Mouse (Mus musculus) heart, embryonic 11.5 days (tissue): Measurements from ENCODE around the gene 1700020D05Rik. TPM values are rescaled to one million over a fixed set of nuclear protein-coding genes. Genes with fewer than 3 reads are reported as not detected.
A peak's percentile ranks its signal among the peaks of the same experiment; 100 is the strongest.

Experiments used
- ATAC-seq: fragments of 200-750 bp; cut with Nextera tagmentation; replicated peaks from 2 replicates; pipeline ENCODE4 v1.8.0; 2017; ENCODE audit warnings: moderate library complexity; ENCODE audit not compliant: insufficient number of reproducible peaks, low FRiP score, low TSS enrichment
- H3K27ac ChIP-seq: fragments of 300-500 bp; sonication (generic); 2 replicates; pipeline ENCODE4 v1.5.1; 2014; ENCODE audit warnings: mild to moderate bottlenecking, low read depth, low read length
- H3K27me3 ChIP-seq: fragments of 300-500 bp; sonication (generic); 2 replicates; pipeline ENCODE4 v1.6.1; 2014; ENCODE audit warnings: mild to moderate bottlenecking, low read length, mixed read lengths; ENCODE audit not compliant: control insufficient read depth, insufficient read depth
- H3K36me3 ChIP-seq: fragments of 300-500 bp; sonication (generic); 2 replicates; pipeline ENCODE4 v1.6.1; 2014; ENCODE audit warnings: mild to moderate bottlenecking, low read length, moderate library complexity, mixed read lengths; ENCODE audit not compliant: control insufficient read depth, insufficient read depth
- H3K4me1 ChIP-seq: fragments of 300-500 bp; sonication (generic); 2 replicates; pipeline ENCODE4 v1.6.1; 2014; ENCODE audit warnings: low read length; ENCODE audit not compliant: control insufficient read depth, insufficient read depth
- H3K4me2 ChIP-seq: fragments of 300-500 bp; sonication (generic); 2 replicates; pipeline ENCODE4 v1.6.1; 2014; ENCODE audit warnings: mild to moderate bottlenecking, moderate library complexity
- H3K4me3 ChIP-seq: fragments of 300-500 bp; sonication (generic); 2 replicates; pipeline ENCODE4 v1.5.1; 2014; ENCODE audit warnings: low read depth, low read length
- H3K9ac ChIP-seq: fragments of 300-500 bp; sonication (generic); 2 replicates; pipeline ENCODE4 v1.6.1; 2014; ENCODE audit warnings: mild to moderate bottlenecking, low read depth, low read length, moderate library complexity
- H3K9me3 ChIP-seq: fragments of 300-500 bp; sonication (generic); replicated peaks from 2 replicates; pipeline ENCODE4 v1.6.1; 2016; ENCODE audit warnings: low read length; ENCODE audit not compliant: control insufficient read depth
- WGBS: fragments of 180-500 bp; shearing (Covaris S2); extraction: QIAGEN DNeasy Blood & Tissue Kit; methylation state at CpG from one replicate; pipeline ENCODE4 v1.1.7; 2014; ENCODE audit not compliant: insufficient replicate concordance; 5-methylcytosine and 5-hydroxymethylcytosine counted together
- polyA plus RNA-seq: library from polyadenylated mRNA; unstranded; fragments of >200 nt; fragmentation: Nextera tagmentation; extraction: Ambion mirVana; gene quantifications from 2 replicates; pipeline ENCODE4 v1.2.1, GENCODE M21; 2014

1700020D05Rik gene
- polyA plus RNA-seq, 1 experiment from 2014 or later = not detected

DNA sequence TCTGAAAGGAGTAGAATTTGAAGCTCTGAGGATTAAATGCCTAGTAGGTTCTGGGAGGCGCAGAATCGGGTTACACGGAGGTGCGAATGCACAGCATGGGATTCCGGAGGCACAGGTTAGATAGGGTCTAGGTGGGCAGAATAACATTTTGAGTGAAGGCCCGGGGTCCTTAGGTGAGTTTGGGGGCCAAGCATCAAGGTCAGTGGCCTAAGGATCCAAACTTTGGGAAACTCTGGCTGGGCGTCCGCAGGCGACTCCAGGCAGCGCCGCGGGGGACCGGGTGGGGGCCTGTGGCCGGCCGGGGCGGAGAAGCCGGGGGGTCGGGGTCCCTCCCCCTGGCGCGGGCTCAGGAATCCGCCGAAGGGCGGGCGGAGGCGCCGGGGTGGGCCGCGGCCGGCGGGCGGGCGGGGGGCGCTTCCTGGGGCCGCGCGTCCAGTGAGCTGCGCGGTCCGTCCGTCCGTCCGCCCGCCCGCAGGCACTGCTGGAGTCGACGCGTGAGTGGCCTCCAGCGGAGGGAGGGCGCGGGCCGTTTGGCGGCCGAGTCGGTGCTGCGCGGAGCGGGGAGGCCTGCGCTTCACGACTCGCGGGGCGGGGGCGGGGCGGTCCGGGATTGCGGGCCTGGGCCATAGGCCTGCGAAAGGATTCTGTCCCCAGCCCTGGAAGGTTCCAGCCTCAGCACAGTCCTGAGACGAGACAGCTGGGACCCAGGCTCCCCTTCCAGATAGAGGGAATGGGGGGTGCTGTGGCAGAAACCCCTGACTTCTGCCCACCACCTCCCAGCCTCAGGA, 29.1 kb downstream of the 1700020D05Rik start:
- no peaks in the 10 kb centered on the region for H3K9me3 ChIP-seq
- H3K4me3 ChIP-seq = peak overlapping the region; percentile 68
- H3K36me3 ChIP-seq = peaks cover 11% of the 10 kb centered on the region
- H3K27me3 ChIP-seq = no peaks in the 10 kb centered on the region
- H3K4me2 ChIP-seq = peak overlapping the region; percentile 74
- peaks cover 16% of the 10 kb centered on the region for H3K4me1 ChIP-seq
- under 1% methylated on average over 44 of the region's 68 CpGs for WGBS
- peak overlapping the region; percentile 86 for H3K27ac ChIP-seq
- H3K9ac ChIP-seq = peak overlapping the region; percentile 82
- peak; percentile 54 for ATAC-seq

DNA sequence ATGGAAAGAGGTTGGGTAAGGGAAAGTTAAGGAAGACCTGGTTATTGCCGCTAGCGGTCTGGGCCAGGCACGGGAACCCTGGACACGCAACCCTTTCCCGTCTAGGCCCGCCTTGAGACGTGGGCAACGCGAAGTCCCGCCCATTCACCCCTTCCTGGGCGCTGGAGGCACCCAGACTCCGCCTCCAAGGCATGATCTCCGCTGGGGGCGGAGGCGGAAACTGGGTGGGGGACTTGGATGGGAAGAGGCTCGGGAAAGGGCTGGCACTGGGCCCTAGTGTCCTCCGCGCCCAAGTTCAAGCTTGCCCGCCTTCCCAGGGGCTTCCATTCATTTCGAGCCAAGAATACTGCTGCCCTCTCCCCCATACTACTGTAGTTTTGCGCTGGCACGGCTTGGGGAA, 29.9 kb downstream of the 1700020D05Rik start, which contains the start of gene Efemp2:
Gene Efemp2, plus strand, starts transcription at position 235 of the 400 bp plus-strand sequence.
- Histone ChIP-seq H3K9me3 (no peaks in the 10 kb centered on the region), H3K27ac (peak within 1 kb of the TSS; percentile 86), H3K36me3 (peaks cover 7% of the 10 kb centered on the region), H3K4me2 (peak within 1 kb of the TSS; percentile 74), H3K4me3 (peak within 1 kb of the TSS; percentile 68), H3K4me1 (peaks cover 19% of the 10 kb centered on the region), H3K9ac (peak within 1 kb of the TSS; percentile 82), H3K27me3 (no peaks in the 10 kb centered on the region)
- peak; percentile 37; the same call in 1 of the 2 replicates for ATAC-seq
- under 1% methylated on average over 22 of the region's 22 CpGs for WGBS

DNA sequence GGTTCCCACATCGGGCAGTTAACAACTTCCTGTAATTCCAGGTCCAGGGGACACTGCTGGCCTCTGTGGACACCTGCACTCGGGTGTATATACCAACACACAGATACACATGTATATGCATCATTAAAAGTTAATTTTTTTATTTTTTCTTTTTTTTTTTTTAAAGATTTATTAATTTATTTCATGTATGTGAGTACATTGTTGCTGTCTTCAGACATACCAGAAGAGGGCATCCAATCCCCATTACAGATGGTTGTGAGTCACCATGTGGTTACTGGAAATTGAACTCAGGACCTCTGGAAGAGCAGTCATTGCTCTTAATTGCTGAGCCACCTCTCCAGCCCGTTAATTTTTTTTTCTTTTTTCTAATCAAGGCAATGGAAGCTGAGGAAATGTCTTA, 30.7 kb downstream of the 1700020D05Rik start:
- no peaks in the 10 kb centered on the region for H3K27me3 ChIP-seq
- H3K4me1 ChIP-seq = peaks cover 24% of the 10 kb centered on the region
- no peak for ATAC-seq
- no peak overlapping the region for H3K4me2 ChIP-seq
- H3K9ac ChIP-seq = no peak overlapping the region
- H3K4me3 ChIP-seq = no peak overlapping the region
- H3K27ac ChIP-seq = no peak overlapping the region
- H3K36me3 ChIP-seq = peaks cover 6% of the 10 kb centered on the region; the same call in 1 of the 2 replicates
- 72% methylated on average over 3 of the region's 3 CpGs for WGBS
- no peaks in the 10 kb centered on the region for H3K9me3 ChIP-seq

DNA sequence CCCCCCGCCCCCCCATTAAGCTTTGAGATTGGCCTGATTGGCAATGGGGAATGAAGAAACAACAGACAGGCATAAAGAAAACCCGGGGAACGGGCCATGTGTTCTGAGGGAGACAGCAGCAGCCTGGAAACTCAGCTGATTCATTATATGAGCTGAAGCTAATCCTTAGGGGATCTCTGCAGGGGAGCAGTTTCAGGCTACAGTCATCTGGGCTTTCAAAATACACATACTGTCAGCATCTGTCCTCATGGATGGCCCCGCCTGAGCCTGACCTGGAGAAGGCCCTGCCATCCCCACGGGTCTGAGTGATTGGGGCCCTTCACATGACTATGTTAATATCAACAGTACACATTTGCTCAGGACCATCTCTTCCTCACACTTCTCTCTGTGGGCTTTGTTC, 31.7 kb downstream of the 1700020D05Rik start:
- Histone ChIP-seq H3K9ac (no peak overlapping the region), H3K27ac (no peak overlapping the region), H3K4me1 (peaks cover 24% of the 10 kb centered on the region), H3K27me3 (no peaks in the 10 kb centered on the region), H3K4me3 (no peak overlapping the region), H3K4me2 (no peak overlapping the region), H3K36me3 (peaks cover 5% of the 10 kb centered on the region; the same call in 1 of the 2 replicates), H3K9me3 (no peaks in the 10 kb centered on the region)
- WGBS = 47% methylated on average over 5 of the region's 5 CpGs
- no peak for ATAC-seq

DNA sequence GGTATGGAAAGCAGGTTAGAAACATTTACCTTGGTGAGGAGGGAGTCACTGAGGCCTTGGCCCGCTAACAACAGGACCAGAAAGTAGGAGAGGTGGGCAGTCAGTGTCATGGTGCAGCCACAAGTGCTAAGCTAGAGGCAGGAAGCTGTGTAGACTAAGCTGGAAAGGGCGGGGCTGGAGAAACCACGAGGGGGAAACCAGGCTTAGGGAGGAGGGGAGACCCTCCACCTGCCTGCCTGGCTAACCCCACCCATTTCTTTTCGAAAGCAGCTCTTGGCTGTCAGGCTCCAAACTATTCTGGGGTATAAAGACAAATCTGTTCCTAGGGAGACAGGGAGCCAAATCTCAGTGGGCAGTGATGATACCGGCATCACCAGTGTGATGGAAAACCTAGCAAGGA, 35.2 kb downstream of the 1700020D05Rik start, which contains the start of gene Ctsw:
Gene Ctsw, minus strand, starts transcription at position 134 of the 400 bp plus-strand sequence.
- Histone ChIP-seq H3K27ac (no peak within 1 kb of the TSS), H3K4me3 (no peak within 1 kb of the TSS), H3K4me2 (no peak within 1 kb of the TSS), H3K27me3 (no peaks in the 10 kb centered on the region), H3K9me3 (no peaks in the 10 kb centered on the region), H3K9ac (no peak within 1 kb of the TSS), H3K4me1 (peaks cover 18% of the 10 kb centered on the region), H3K36me3 (peaks cover 18% of the 10 kb centered on the region)
- ATAC-seq = no peak
- WGBS = 53% methylated on average over 5 of the region's 5 CpGs

DNA sequence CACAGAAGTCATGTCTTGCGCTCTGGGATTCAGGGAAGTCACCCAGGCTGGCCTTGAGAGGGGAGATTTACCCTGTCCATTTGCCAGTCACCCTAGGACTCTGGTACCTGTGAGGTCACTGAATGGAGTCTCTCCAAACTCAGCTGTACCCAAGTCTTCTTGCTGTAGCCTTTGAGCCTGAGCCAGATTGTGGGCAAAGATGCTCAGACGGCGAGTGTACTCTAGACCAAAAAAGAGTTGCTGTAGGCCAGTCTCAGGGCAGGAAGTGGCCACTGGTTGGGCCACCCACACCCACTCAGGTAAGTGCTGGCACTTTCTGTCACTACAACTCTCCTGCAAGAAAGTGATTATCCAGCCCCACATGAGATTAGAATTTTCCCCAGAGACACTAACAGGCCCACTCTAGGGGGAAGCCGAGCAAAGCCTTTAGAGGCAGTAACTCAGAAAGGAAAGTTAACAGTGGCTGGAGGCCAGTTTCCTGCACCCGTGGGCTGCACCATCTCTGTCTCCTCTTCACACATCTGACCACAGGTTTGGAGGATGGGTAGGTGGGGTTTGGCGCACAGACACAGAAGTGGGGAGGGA, 36.6 kb downstream of the 1700020D05Rik start:
- 89% methylated on average over 6 of the region's 6 CpGs for WGBS
- no peak overlapping the region for H3K9ac ChIP-seq
- peaks cover 18% of the 10 kb centered on the region for H3K4me1 ChIP-seq
- no peak overlapping the region for H3K4me3 ChIP-seq
- H3K27ac ChIP-seq = no peak overlapping the region
- H3K9me3 ChIP-seq = no peaks in the 10 kb centered on the region
- ATAC-seq = no peak
- no peaks in the 10 kb centered on the region for H3K27me3 ChIP-seq
- H3K36me3 ChIP-seq = peaks cover 18% of the 10 kb centered on the region
- no peak overlapping the region for H3K4me2 ChIP-seq

DNA sequence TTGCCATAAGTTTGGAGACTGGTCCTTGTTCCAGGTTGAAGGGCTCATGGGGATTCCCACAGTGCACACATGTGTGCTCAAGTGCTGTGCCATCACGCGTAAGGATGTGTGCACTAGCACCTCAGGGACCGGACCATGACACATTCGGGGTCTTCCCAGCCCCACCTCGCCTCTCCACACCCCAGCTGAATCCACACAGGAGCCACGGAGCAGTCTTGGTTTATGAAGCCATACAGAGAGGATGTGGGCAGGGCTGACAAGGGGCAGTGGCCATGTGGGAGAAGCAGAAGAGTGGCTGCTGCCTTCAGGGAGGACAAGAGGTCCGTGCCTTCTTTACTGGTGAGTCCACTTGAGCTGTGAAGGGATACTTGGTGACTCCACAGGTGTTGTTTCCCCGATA, 38.5 kb downstream of the 1700020D05Rik start:
- Histone ChIP-seq H3K4me2 (no peak overlapping the region), H3K9me3 (no peaks in the 10 kb centered on the region), H3K27me3 (no peaks in the 10 kb centered on the region), H3K9ac (no peak overlapping the region), H3K4me1 (peaks cover 24% of the 10 kb centered on the region), H3K36me3 (peaks cover 18% of the 10 kb centered on the region), H3K27ac (no peak overlapping the region), H3K4me3 (no peak overlapping the region)
- WGBS = 93% methylated on average over 8 of the region's 8 CpGs
- no peak for ATAC-seq

DNA sequence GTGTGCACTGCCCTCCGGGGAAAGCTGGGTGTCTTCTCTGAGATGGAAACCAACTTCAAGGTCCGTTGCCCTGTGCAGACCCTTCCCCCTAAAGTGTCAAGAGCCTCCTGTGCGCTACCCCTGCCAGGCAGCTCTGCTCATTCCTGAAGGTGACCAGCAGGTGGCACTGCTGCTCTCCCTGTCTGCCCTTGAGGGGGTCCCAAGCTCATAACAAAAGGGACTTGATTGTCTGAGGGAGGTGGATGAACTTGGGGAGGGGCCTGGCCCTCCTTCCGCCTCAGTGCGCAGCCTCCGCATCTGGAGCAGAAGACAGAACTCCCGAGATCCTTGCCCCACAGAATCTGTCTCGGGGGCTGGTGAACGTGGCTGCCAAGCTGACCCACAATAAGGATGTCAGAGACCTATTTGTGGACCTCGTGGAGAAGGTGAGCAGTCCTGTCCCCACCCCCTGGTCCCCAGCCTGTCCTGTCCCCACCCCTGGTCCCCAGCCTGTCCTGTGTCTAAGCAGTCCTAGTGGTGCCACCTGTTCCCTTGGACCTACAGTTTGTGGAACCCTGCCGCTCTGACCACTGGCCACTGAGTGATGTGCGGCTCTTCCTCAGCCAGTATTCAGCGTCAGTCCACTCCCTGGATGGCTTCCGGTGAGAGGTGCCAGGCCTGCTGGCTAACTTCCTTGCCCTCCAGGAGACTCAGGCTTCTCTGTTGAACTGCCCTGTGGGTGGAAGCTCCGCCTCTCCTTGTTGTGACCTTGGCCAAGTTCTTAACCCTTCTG, 39.6 kb downstream of the 1700020D05Rik start:
- Histone ChIP-seq H3K4me1 (peaks cover 17% of the 10 kb centered on the region), H3K9ac (peak overlapping the region; percentile 49; the same call in 1 of the 2 replicates), H3K4me3 (peak overlapping the region; percentile 4; the same call in 1 of the 2 replicates), H3K9me3 (no peaks in the 10 kb centered on the region), H3K4me2 (peak overlapping the region; percentile 45), H3K27me3 (no peaks in the 10 kb centered on the region), H3K36me3 (peaks cover 18% of the 10 kb centered on the region), H3K27ac (peak overlapping the region; percentile 22; the same call in 1 of the 2 replicates)
- 49% methylated on average over 15 of the region's 15 CpGs for WGBS
- no peak for ATAC-seq
